Mouse (Mus musculus) CD8-positive naive resting alpha-beta T cell, adult 2 months (primary cell): Measurements from ENCODE around the gene Gm8165.
"Not testable (repeated sequence)": the region's sequence is repeated elsewhere in the genome, so short reads cannot be mapped to it uniquely, and the experiment has no call there.

Source experiments
- DNase-seq, 2 experiments: peaks; one replicate each; pipeline ENCODE4 v3.0.0; 2022; ENCODE audit warnings: low read depth in 2 of 2, low spot score in 2 of 2

Gene Gm8165

GRCm38 (mm10) chr14:43677099-43677498 lies at the start of gene Gm8165:
Gene Gm8165 (minus strand): TSS chr14:43677199.
- not testable (repeated sequence) for DNase-seq

DNA sequence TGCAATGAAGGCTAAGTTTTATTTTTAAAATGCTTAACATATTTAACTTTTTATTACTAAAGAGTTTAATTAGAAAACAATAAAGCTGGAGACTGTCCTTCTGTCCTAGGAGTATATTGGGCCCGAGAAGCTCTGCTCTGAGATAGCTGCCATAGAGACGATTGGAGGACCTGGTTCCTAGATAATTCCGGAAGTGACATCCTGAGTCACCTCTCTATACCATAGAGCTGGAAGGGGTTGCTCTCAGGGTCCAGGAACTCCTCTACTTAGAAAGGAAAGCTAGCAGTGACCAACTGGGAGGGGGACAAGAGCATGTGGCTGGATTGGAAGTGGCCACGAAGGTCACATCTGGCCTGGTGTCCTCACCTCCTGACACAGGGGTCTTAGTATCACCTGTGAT lies 20.6 kb upstream of the Gm8165 start, which contains the start of gene Gm7324:
Gene Gm7324 (plus strand): TSS at position 208 of the 400 bp plus-strand sequence.
- not testable (repeated sequence) for DNase-seq
